In the genomic region with DNA sequence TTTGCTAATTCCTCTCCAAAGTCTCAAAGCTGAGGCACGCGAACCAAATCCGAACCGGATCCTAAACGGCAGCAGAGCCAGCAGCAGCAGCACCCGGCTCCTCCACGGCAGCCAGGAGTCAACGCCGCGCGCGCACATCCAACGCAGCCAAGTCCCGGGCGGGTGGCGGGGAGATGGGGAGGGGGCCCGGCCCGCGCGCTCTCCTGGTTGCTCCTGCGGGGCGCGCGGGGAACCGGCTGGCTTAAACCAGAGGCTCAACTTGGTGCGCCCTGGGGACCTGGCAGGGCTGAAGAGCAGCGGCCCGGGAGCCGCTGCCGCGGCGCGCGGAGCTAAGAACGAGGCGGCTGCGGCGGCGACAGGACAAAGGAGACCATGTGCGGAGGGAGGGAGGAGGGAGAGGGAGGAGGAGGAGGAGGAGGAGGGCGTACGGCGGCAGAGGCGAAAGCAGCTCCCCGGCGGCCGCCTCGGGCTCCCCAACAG, we compare ENCODE assay signal across 8 mouse cellular contexts.
A peak's percentile ranks its signal among the peaks of the same experiment; 100 is the strongest.
DNase-seq lines count a peak whose midpoint lies in the region; ATAC-seq and TF ChIP-seq lines count a peak whose summit lies in the region.

No protein-coding gene starts in this region.

- H3K9me3 ChIP-seq in E14TG2a.4 (ENCODE audit: low read length) = no peaks in the 10 kb centered on the region
- no peaks in the 10 kb centered on the region for H3K9me3 ChIP-seq in embryonic facial prominence, embryonic 11.5 days (replicated peaks; ENCODE audit: control insufficient read depth, low read length)
- no peaks in the 10 kb centered on the region for H3K9me3 ChIP-seq in heart, embryonic 13.5 days
- H3K9me3 ChIP-seq in stomach, postnatal 0 days (ENCODE audit: control insufficient read depth, low read length) = no peaks in the 10 kb centered on the region

- peaks cover 29% of the 10 kb centered on the region for H3K4me1 ChIP-seq in E14TG2a.4 (replicated peaks; ENCODE audit: low read depth, low read length)
- H3K4me1 ChIP-seq in embryonic facial prominence, embryonic 11.5 days (ENCODE audit: control insufficient read depth, insufficient read depth, low read length) = no peaks in the 10 kb centered on the region; the same call in 1 of the 2 replicates
- H3K4me1 ChIP-seq in heart, embryonic 13.5 days = peaks cover 33% of the 10 kb centered on the region
- no peaks in the 10 kb centered on the region for H3K4me1 ChIP-seq in stomach, postnatal 0 days (replicated peaks; ENCODE audit: control insufficient read depth, insufficient read depth)

- peak; percentile 74 for ATAC-seq in embryonic facial prominence, embryonic 11.5 days (replicated peaks; ENCODE audit: insufficient number of reproducible peaks, low FRiP score, low TSS enrichment, low read depth)
- peak; percentile 45; the same call in 1 of the 2 replicates for ATAC-seq in heart, embryonic 13.5 days (ENCODE audit: extremely low read depth, insufficient number of reproducible peaks, low FRiP score, low TSS enrichment)
- peak; percentile 66 for ATAC-seq in stomach, postnatal 0 days (ENCODE audit: low FRiP score, low TSS enrichment)

- H3K36me3 ChIP-seq in E14TG2a.4 (ENCODE audit: insufficient read depth, low read length) = peaks cover 6% of the 10 kb centered on the region; the same call in 1 of the 2 replicates
- H3K36me3 ChIP-seq in embryonic facial prominence, embryonic 11.5 days (replicated peaks; ENCODE audit: control insufficient read depth, insufficient read depth, low read depth, low read length) = no peaks in the 10 kb centered on the region
- peaks cover 8% of the 10 kb centered on the region for H3K36me3 ChIP-seq in heart, embryonic 13.5 days
- H3K36me3 ChIP-seq in stomach, postnatal 0 days (ENCODE audit: control insufficient read depth, insufficient read depth, low read length) = no peaks in the 10 kb centered on the region

- H3K27ac ChIP-seq in embryonic facial prominence, embryonic 11.5 days (replicated peaks; ENCODE audit: low read depth, low read length) = peak overlapping the region; percentile 97
- peak overlapping the region; percentile 93 for H3K27ac ChIP-seq in heart, embryonic 13.5 days (replicated peaks)
- peak overlapping the region; percentile 95 for H3K27ac ChIP-seq in stomach, postnatal 0 days (replicated peaks)

- peak overlapping the region; percentile 100 for H3K9ac ChIP-seq in embryonic facial prominence, embryonic 11.5 days (replicated peaks; ENCODE audit: low read length)
- H3K9ac ChIP-seq in heart, embryonic 13.5 days = peak overlapping the region; percentile 91
- H3K9ac ChIP-seq in stomach, postnatal 0 days (ENCODE audit: low read length) = peak overlapping the region; percentile 85

- peak overlapping the region; percentile 64 for H3K4me2 ChIP-seq in embryonic facial prominence, embryonic 11.5 days (ENCODE audit: low read depth, low read length)
- peak overlapping the region; percentile 87 for H3K4me2 ChIP-seq in heart, embryonic 13.5 days
- H3K4me2 ChIP-seq in stomach, postnatal 0 days (replicated peaks; ENCODE audit: low read depth) = peak overlapping the region; percentile 85

- no peak for TF ChIP-seq EP300 in stomach, postnatal 0 days (optimal IDR thresholded peaks at IDR 0.05)

- DNase-seq in Muller cell, postnatal 12 days (ENCODE audit: inconsistent ontology term) = peak; percentile 73
- peak; percentile 76 for DNase-seq in embryonic facial prominence, embryonic 11.5 days (ENCODE audit: low spot score)
- peak; percentile 38 to 62 for DNase-seq in kidney, postnatal 25 days
- peak; percentile 75 for DNase-seq in mesoderm, embryonic 11.5 days (ENCODE audit: low read depth, low spot score)
- DNase-seq in stomach, postnatal 0 days (ENCODE audit: low spot score) = peak; percentile 72
- DNase-seq in layer of hippocampus, adult 8-10 months (ENCODE audit: low spot score in 2 of 2) = no peak

- no peak for TF ChIP-seq CTCF in E14TG2a.4 (conservative IDR thresholded peaks at IDR 0.05; ENCODE audit: low read length)
- TF ChIP-seq CTCF in stomach, postnatal 0 days (IDR thresholded peaks at IDR 0.05; ENCODE audit: low read depth) = no peak

- 0% methylated on average over 42 of the region's 48 CpGs for WGBS in embryonic facial prominence, embryonic 11.5 days
- under 1% methylated on average over 34 of the region's 48 CpGs for WGBS in heart, embryonic 13.5 days
- WGBS in stomach, postnatal 0 days = under 1% methylated on average over 35 of the region's 48 CpGs

- peak overlapping the region; percentile 91 for H3K4me3 ChIP-seq in E14TG2a.4 (replicated peaks; ENCODE audit: low read length)
- H3K4me3 ChIP-seq in embryonic facial prominence, embryonic 11.5 days (ENCODE audit: low read depth, low read length) = peak overlapping the region; percentile 71
- H3K4me3 ChIP-seq in heart, embryonic 13.5 days = peak overlapping the region; percentile 74
- peak overlapping the region; percentile 79 for H3K4me3 ChIP-seq in stomach, postnatal 0 days (ENCODE audit: low read depth, low read length)

- H3K27me3 ChIP-seq in E14TG2a.4 (ENCODE audit: insufficient read depth, low read length) = peaks cover 10% of the 10 kb centered on the region; the same call in 1 of the 2 replicates
- no peaks in the 10 kb centered on the region for H3K27me3 ChIP-seq in embryonic facial prominence, embryonic 11.5 days (ENCODE audit: control insufficient read depth, insufficient read depth, low read length)
- H3K27me3 ChIP-seq in heart, embryonic 13.5 days (replicated peaks) = no peaks in the 10 kb centered on the region; the same call in 1 of the 2 replicates
- H3K27me3 ChIP-seq in stomach, postnatal 0 days (ENCODE audit: control insufficient read depth, insufficient read depth, low read length) = no peaks in the 10 kb centered on the region

Comparison
In these comparisons a context has a peak if more than half of its experiments do, and no peak if none do; other contexts are left out.
1. DNase-seq: peak in Muller cell, postnatal 12 days (single experiment), embryonic facial prominence, embryonic 11.5 days (single experiment), kidney, postnatal 25 days (2 of 2), mesoderm, embryonic 11.5 days (single experiment) and stomach, postnatal 0 days (single experiment); none in layer of hippocampus, adult 8-10 months (0 of 2).
2. Peak in every context shown above with its lines, with median percentiles within 50 percentile points of each other: H3K4me3 ChIP-seq, ATAC-seq, H3K27ac ChIP-seq, H3K4me2 ChIP-seq and H3K9ac ChIP-seq.